Comparison of ENCODE assay signal across 9 mouse cellular contexts in the genomic region with DNA sequence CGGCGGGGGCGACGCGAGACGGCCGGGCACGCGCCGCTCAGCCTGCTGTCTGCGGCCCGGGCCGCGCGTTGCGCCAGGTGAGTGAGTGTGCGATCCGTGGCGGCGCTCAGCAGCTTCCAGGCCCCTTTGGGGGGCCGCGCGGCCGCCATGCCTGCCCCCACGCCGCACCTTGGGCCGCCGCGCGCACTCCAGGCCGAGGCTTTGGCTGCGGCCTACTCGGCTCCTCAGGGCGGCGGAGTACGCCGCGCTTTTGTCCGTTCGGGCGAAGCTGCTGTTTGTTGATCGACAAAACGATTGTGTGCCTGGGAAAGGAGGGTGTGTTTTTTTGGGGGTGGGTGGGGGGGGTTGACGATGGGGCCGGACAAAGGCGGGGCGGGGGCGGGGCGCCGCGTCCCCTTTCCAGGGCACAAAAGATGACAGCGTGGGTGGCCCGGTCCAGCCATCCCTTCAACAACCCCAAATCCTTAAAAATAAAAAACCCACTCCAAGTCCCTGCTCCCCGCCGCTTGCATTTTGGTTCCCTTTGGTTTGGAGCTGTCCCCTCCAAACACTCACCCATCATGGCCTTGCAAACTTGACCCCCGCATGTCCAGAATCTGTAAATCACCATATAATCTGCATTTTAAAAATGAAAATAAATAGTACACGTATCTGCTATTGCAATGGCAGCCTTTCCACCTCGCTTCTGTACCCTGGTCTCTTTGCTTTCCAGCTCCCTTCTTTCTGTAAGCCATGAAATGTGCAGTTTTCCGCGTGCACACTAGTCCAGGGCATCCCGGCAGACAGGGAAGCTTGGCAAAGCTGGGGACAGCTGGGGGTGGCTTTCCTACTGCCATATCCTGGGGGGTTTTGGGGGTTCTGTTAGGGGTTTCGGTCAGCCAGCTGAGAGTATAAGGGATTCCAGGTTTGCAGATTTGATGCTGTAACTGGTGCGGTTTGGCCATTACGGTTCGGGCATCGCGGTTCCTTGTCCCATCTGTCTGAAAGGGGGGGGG. TPM values are rescaled to one million over a fixed set of nuclear protein-coding genes. Genes with fewer than 3 reads are reported as not detected.
DNase-seq lines count a peak whose midpoint lies in the region; ATAC-seq and TF ChIP-seq lines count a peak whose summit lies in the region.
"Had no signal": no experiment of that assay in that cellular context is flagged by ENCODE, and none has a peak within 500 bp of the region (broad histone marks: within the 10 kb centered on the region; RNA-seq: fewer than 3 reads in every experiment).

No protein-coding gene starts in this region.

- peak overlapping the region; percentile 96 for H3K9ac ChIP-seq in hindbrain, embryonic 12.5 days
- peak overlapping the region; percentile 91 for H3K9ac ChIP-seq in liver, embryonic 16.5 days (ENCODE audit: low read depth, low read length)
- peak overlapping the region; percentile 98 for H3K9ac ChIP-seq in stomach, postnatal 0 days (ENCODE audit: low read length)

- peak overlapping the region; percentile 92 for H3K4me3 ChIP-seq in gastrocnemius, adult 2 months
- peak overlapping the region; percentile 94 for H3K4me3 ChIP-seq in hindbrain, embryonic 12.5 days
- peak overlapping the region; percentile 80 for H3K4me3 ChIP-seq in liver, embryonic 16.5 days (ENCODE audit: low read depth, low read length)
- H3K4me3 ChIP-seq in stomach, postnatal 0 days (ENCODE audit: low read depth, low read length), result peak overlapping the region; percentile 83

- TF ChIP-seq EP300 in stomach, postnatal 0 days (optimal IDR thresholded peaks at IDR 0.05), result no peak

- TF ChIP-seq CTCF in gastrocnemius, adult 2 months (IDR thresholded peaks at IDR 0.05), result no peak
- TF ChIP-seq CTCF in stomach, postnatal 0 days (IDR thresholded peaks at IDR 0.05; ENCODE audit: low read depth), result no peak

- H3K36me3 ChIP-seq in hindbrain, embryonic 12.5 days, result peaks cover 9% of the 10 kb centered on the region
- peaks cover 8% of the 10 kb centered on the region for H3K36me3 ChIP-seq in liver, embryonic 16.5 days (ENCODE audit: control insufficient read depth, insufficient read depth)
- H3K36me3 ChIP-seq in stomach, postnatal 0 days (ENCODE audit: control insufficient read depth, insufficient read depth, low read length), result no peaks in the 10 kb centered on the region

- no peaks in the 10 kb centered on the region for H3K27me3 ChIP-seq in hindbrain, embryonic 12.5 days
- no peaks in the 10 kb centered on the region for H3K27me3 ChIP-seq in liver, embryonic 16.5 days (ENCODE audit: control insufficient read depth, insufficient read depth, low read depth, low read length)
- no peaks in the 10 kb centered on the region for H3K27me3 ChIP-seq in stomach, postnatal 0 days (ENCODE audit: control insufficient read depth, insufficient read depth, low read length)

- intact Hi-C loops in gastrocnemius, adult 2 months (cut with DNase I), result no loop called here

- H3K4me1 ChIP-seq in hindbrain, embryonic 12.5 days, result peaks cover 50% of the 10 kb centered on the region
- peaks cover 36% of the 10 kb centered on the region for H3K4me1 ChIP-seq in liver, embryonic 16.5 days (ENCODE audit: control insufficient read depth, low read depth, low read length)
- H3K4me1 ChIP-seq in stomach, postnatal 0 days (replicated peaks; ENCODE audit: control insufficient read depth, insufficient read depth), result peaks cover 14% of the 10 kb centered on the region

- no peaks in the 10 kb centered on the region for H3K9me3 ChIP-seq in hindbrain, embryonic 12.5 days (replicated peaks)
- no peaks in the 10 kb centered on the region for H3K9me3 ChIP-seq in liver, embryonic 16.5 days (replicated peaks; ENCODE audit: control insufficient read depth, low read length)
- H3K9me3 ChIP-seq in stomach, postnatal 0 days (ENCODE audit: control insufficient read depth, low read length), result no peaks in the 10 kb centered on the region

- H3K4me2 ChIP-seq in hindbrain, embryonic 12.5 days (replicated peaks), result peak overlapping the region; percentile 85
- H3K4me2 ChIP-seq in liver, embryonic 16.5 days (ENCODE audit: low read depth, low read length), result peak overlapping the region; percentile 99
- peak overlapping the region; percentile 79 for H3K4me2 ChIP-seq in stomach, postnatal 0 days (replicated peaks; ENCODE audit: low read depth)

- peak overlapping the region; percentile 97 for H3K27ac ChIP-seq in gastrocnemius, adult 2 months
- peak overlapping the region; percentile 94 for H3K27ac ChIP-seq in hindbrain, embryonic 12.5 days
- H3K27ac ChIP-seq in liver, embryonic 16.5 days (ENCODE audit: low read length), result peak overlapping the region; percentile 96
- peak overlapping the region; percentile 99 for H3K27ac ChIP-seq in stomach, postnatal 0 days (replicated peaks)

- 2% methylated on average over 63 of the region's 67 CpGs for WGBS in hindbrain, embryonic 12.5 days
- WGBS in liver, embryonic 16.5 days (ENCODE audit: insufficient replicate concordance), result 4% methylated on average over 62 of the region's 67 CpGs
- 2% methylated on average over 40 of the region's 67 CpGs for WGBS in stomach, postnatal 0 days

- ATAC-seq in hindbrain, embryonic 12.5 days (ENCODE audit: low FRiP score), result peak; percentile 64
- ATAC-seq in liver, embryonic 16.5 days (ENCODE audit: low read depth), result peak; percentile 38
- ATAC-seq in stomach, postnatal 0 days (ENCODE audit: low FRiP score, low TSS enrichment), result peak; percentile 31

- peak; percentile 46 for DNase-seq in gastrocnemius, adult 2 months
- no peak for DNase-seq in gastrocnemius, adult 8-10 months (ENCODE audit: low spot score in 2 of 2)
- DNase-seq in urinary bladder, adult 2 months (ENCODE audit: low spot score), result peak; percentile 54
- no peak for DNase-seq in urinary bladder, postnatal 36 days (ENCODE audit: low spot score in 2 of 2)
- peak; percentile 56 for DNase-seq in stomach, postnatal 0 days (ENCODE audit: low spot score)
- DNase-seq in ovary, adult 18-20 months (ENCODE audit: low spot score), result no peak

RNA-seq across cellular contexts. Expression of a gene that starts 0.6 kb away (rescaled TPM):
- 10 to 100 TPM; 25.6 to 27.3 TPM for total RNA-seq in gastrocnemius, adult 2 months (2021)
- total RNA-seq in gastrocnemius, adult 8-10 months (2022), result 10 to 100 TPM; 22.2 to 26.4 (median 22.8) TPM
- 23.7 and 31.1 TPM in 2 replicates for polyA plus RNA-seq in urinary bladder, adult 2 months (2012; rRNA removed)
- polyA plus RNA-seq in hindbrain, embryonic 12.5 days (2016; fragmentation: Nextera tagmentation; extraction: Ambion mirVana), result 75.3 and 86.9 TPM in 2 replicates
- polyA plus RNA-seq in liver, embryonic 16.5 days (2015; fragmentation: Nextera tagmentation; extraction: Ambion mirVana), result 6.3 and 7.0 TPM in 2 replicates
- 13.5 and 15.0 TPM in 2 replicates for polyA plus RNA-seq in stomach, postnatal 0 days (2015; fragmentation: Nextera tagmentation; extraction: Ambion mirVana)

RNA-seq across cellular contexts. Expression of a gene that starts 23.3 kb away (rescaled TPM):
- 1 to 10 TPM; 1.3 to 2.1 TPM for total RNA-seq in gastrocnemius, adult 2 months (2021)
- total RNA-seq in gastrocnemius, adult 8-10 months (2022), result under 1 TPM; 0.18 to 0.67 (median 0.44) TPM
- polyA plus RNA-seq in urinary bladder, adult 2 months (2012; rRNA removed), result 4.6 and 5.3 TPM in 2 replicates
- 95.7 and 99.9 TPM in 2 replicates for polyA plus RNA-seq in hindbrain, embryonic 12.5 days (2016; fragmentation: Nextera tagmentation; extraction: Ambion mirVana)
- polyA plus RNA-seq in liver, embryonic 16.5 days (2015; fragmentation: Nextera tagmentation; extraction: Ambion mirVana), result 86.0 and 89.7 TPM in 2 replicates
- 18.4 and 19.5 TPM in 2 replicates for polyA plus RNA-seq in stomach, postnatal 0 days (2015; fragmentation: Nextera tagmentation; extraction: Ambion mirVana)

RNA-seq across cellular contexts. Expression of a gene that starts 26.4 kb away (rescaled TPM):
- total RNA-seq in gastrocnemius, adult 2 months (2021), result not detected
- not detected for total RNA-seq in gastrocnemius, adult 8-10 months (2022)
- polyA plus RNA-seq in urinary bladder, adult 2 months (2012; rRNA removed), result not detected in 2 replicates
- polyA plus RNA-seq in hindbrain, embryonic 12.5 days (2016; fragmentation: Nextera tagmentation; extraction: Ambion mirVana), result not detected in 2 replicates
- not detected in 2 replicates for polyA plus RNA-seq in liver, embryonic 16.5 days (2015; fragmentation: Nextera tagmentation; extraction: Ambion mirVana)
- polyA plus RNA-seq in stomach, postnatal 0 days (2015; fragmentation: Nextera tagmentation; extraction: Ambion mirVana), result not detected in 2 replicates
- polyA plus RNA-seq: large intestine, adult 2 months had no signal

RNA-seq across cellular contexts. Expression of a gene that starts 33.8 kb away (rescaled TPM):
- 10 to 100 TPM; 42.4 to 75.0 TPM for total RNA-seq in gastrocnemius, adult 2 months (2021)
- total RNA-seq in gastrocnemius, adult 8-10 months (2022), result 10 to 100 TPM; 22.9 to 44.8 (median 28.7) TPM
- polyA plus RNA-seq in urinary bladder, adult 2 months (2012; rRNA removed), result 34.6 and 43.6 TPM in 2 replicates
- polyA plus RNA-seq in hindbrain, embryonic 12.5 days (2016; fragmentation: Nextera tagmentation; extraction: Ambion mirVana), result 37.1 and 37.2 TPM in 2 replicates
- polyA plus RNA-seq in liver, embryonic 16.5 days (2015; fragmentation: Nextera tagmentation; extraction: Ambion mirVana), result 35.9 and 37.6 TPM in 2 replicates
- polyA plus RNA-seq in stomach, postnatal 0 days (2015; fragmentation: Nextera tagmentation; extraction: Ambion mirVana), result 65.3 and 67.3 TPM in 2 replicates

RNA-seq across cellular contexts. Expression of a gene that starts 49.9 kb away (rescaled TPM):
- 1 to 10 TPM; 2.7 to 3.4 TPM for total RNA-seq in gastrocnemius, adult 2 months (2021)
- 1 to 10 TPM; 1.7 to 2.2 (median 2.0) TPM for total RNA-seq in gastrocnemius, adult 8-10 months (2022)
- polyA plus RNA-seq in urinary bladder, adult 2 months (2012; rRNA removed), result 8.7 and 10.0 TPM in 2 replicates
- 2.3 and 2.5 TPM in 2 replicates for polyA plus RNA-seq in hindbrain, embryonic 12.5 days (2016; fragmentation: Nextera tagmentation; extraction: Ambion mirVana)
- polyA plus RNA-seq in liver, embryonic 16.5 days (2015; fragmentation: Nextera tagmentation; extraction: Ambion mirVana), result 3.4 and 4.2 TPM in 2 replicates
- polyA plus RNA-seq in stomach, postnatal 0 days (2015; fragmentation: Nextera tagmentation; extraction: Ambion mirVana), result 4.6 and 6.4 TPM in 2 replicates

Comparison
In these comparisons a context has a peak if more than half of its experiments do, and no peak if none do; other contexts are left out.
1. DNase-seq: peak in gastrocnemius, adult 2 months (single experiment), urinary bladder, adult 2 months (single experiment) and stomach, postnatal 0 days (single experiment); none in gastrocnemius, adult 8-10 months (0 of 2), urinary bladder, postnatal 36 days (0 of 2) and ovary, adult 18-20 months (single experiment).
2. Peak in every context shown above with its lines, with median percentiles within 50 percentile points of each other: H3K27ac ChIP-seq, H3K4me3 ChIP-seq, ATAC-seq, H3K4me2 ChIP-seq and H3K9ac ChIP-seq.